Mouse (Mus musculus): ENCODE measurements at regions not wholly inside any gene's neighbourhood (a gene's known extent, or its start where the extent isn't known, plus 50 kb on each side); places are given as distances from the start of the nearest gene placed in this dataset.

- H3K4me1 ChIP-seq (ENCODE audit: control insufficient read depth, insufficient read depth, low read length), result no peaks in the 10 kb centered on the region
- no peak overlapping the region for H3K27ac ChIP-seq (ENCODE audit: insufficient read depth, low read depth, low read length)
Measured at GRCm38 (mm10) chr12:27496826-27497557, 154.6 kb upstream of the Sox11 start.

DNA sequence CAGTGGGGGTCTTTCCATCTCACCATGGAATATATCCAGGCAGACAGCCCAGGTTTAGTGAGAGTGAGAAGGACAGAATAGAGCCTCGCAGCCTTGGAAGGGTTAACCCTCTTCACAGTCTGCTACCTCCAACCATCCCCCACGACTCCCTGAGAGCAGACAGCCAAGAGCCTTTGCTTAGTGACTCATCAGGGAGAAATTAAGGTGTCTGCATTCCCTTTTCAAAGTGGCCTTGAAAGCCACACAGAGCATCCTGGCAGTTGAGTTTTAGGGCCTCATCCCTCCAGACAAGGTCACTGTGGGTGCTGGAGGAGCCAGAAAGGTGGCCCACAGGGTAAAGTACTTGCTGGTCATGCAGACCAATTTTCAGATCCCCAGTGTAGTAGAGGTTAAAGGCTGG lies 149.9 kb upstream of the Sox11 start:
- TF ChIP-seq POLR2A (IDR thresholded peaks at IDR 0.05; ENCODE audit: borderline replicate concordance, low read depth, low read length) (no peak), CTCF (IDR thresholded peaks at IDR 0.05; ENCODE audit: low read depth, low read length) (no peak)
- no peak overlapping the region for H3K4me3 ChIP-seq (ENCODE audit: insufficient read depth, low read length)
- no peaks in the 10 kb centered on the region for H3K4me1 ChIP-seq (ENCODE audit: control insufficient read depth, insufficient read depth, low read length)
- no peak overlapping the region for H3K27ac ChIP-seq (ENCODE audit: insufficient read depth, low read depth, low read length)

More at GRCm38 (mm10) chr12:27496826-27497557, 154.6 kb upstream of the Sox11 start:
- TF ChIP-seq POLR2A (IDR thresholded peaks at IDR 0.05; ENCODE audit: borderline replicate concordance, low read depth, low read length) (no peak), CTCF (IDR thresholded peaks at IDR 0.05; ENCODE audit: low read depth, low read length) (no peak)
- H3K4me3 ChIP-seq (ENCODE audit: insufficient read depth, low read length), result no peak overlapping the region

DNA sequence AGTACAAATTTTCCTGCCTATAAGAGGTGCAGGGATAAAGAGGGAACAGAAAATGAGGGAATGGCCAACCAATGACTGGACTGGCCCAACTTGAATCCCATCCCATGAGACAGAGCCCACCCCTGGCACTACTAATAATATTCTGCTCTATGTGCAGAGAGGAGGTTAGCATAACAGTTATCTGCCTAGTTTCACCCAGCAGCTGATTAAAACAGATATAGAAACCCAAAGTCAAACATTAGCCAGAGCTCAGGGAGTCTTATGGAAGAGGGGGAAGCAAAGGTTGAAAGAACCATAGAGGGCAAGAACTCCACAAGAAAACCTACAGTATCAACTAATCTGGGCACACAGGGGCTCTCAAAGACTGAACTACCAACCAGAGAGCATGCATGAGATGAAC lies 138.9 kb upstream of the Sox11 start:
- Histone ChIP-seq H3K4me1 (ENCODE audit: control insufficient read depth, insufficient read depth, low read length) (no peaks in the 10 kb centered on the region), H3K4me3 (ENCODE audit: insufficient read depth, low read length) (no peak overlapping the region), H3K27ac (ENCODE audit: insufficient read depth, low read depth, low read length) (no peak overlapping the region)
- TF ChIP-seq POLR2A (IDR thresholded peaks at IDR 0.05; ENCODE audit: borderline replicate concordance, low read depth, low read length) (no peak), CTCF (IDR thresholded peaks at IDR 0.05; ENCODE audit: low read depth, low read length) (no peak)

- TF ChIP-seq CTCF (IDR thresholded peaks at IDR 0.05; ENCODE audit: low read depth, low read length) (no peak), POLR2A (IDR thresholded peaks at IDR 0.05; ENCODE audit: borderline replicate concordance, low read depth, low read length) (no peak)
- Histone ChIP-seq H3K4me3 (ENCODE audit: insufficient read depth, low read length) (no peak overlapping the region), H3K27ac (ENCODE audit: insufficient read depth, low read depth, low read length) (no peak overlapping the region)
Measured at GRCm38 (mm10) chr12:27479601-27480001, 137.2 kb upstream of the Sox11 start.

DNA sequence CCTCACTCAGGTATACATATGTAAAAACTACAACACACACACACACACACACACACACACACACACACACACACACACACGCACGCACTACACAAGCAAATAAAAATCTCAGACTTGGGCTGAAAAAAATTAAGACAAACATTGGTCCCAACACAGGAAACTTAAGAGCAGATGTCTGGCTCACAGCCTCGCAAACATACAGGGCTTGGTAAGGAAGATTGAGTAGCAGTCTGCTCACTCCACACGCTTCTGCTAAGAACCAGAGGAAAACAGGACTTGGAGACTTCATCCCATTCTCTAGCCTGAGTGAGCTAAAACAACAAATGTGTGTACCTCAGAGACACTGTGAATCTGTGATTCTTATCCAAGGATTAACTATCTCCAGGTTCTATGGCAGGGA lies 132.3 kb upstream of the Sox11 start:
- Histone ChIP-seq H3K4me1 (ENCODE audit: control insufficient read depth, insufficient read depth, low read length) (no peaks in the 10 kb centered on the region), H3K27ac (ENCODE audit: insufficient read depth, low read depth, low read length) (no peak overlapping the region), H3K4me3 (ENCODE audit: insufficient read depth, low read length) (no peak overlapping the region)
- TF ChIP-seq CTCF (IDR thresholded peaks at IDR 0.05; ENCODE audit: low read depth, low read length) (no peak), POLR2A (IDR thresholded peaks at IDR 0.05; ENCODE audit: borderline replicate concordance, low read depth, low read length) (no peak)

More at GRCm38 (mm10) chr12:27479601-27480001, 137.2 kb upstream of the Sox11 start:
- H3K4me1 ChIP-seq (ENCODE audit: control insufficient read depth, insufficient read depth, low read length), result no peaks in the 10 kb centered on the region

- TF ChIP-seq POLR2A (IDR thresholded peaks at IDR 0.05; ENCODE audit: borderline replicate concordance, low read depth, low read length) (no peak), CTCF (IDR thresholded peaks at IDR 0.05; ENCODE audit: low read depth, low read length) (no peak)
- Histone ChIP-seq H3K4me1 (ENCODE audit: control insufficient read depth, insufficient read depth, low read length) (no peaks in the 10 kb centered on the region), H3K4me3 (ENCODE audit: insufficient read depth, low read length) (no peak overlapping the region), H3K27ac (ENCODE audit: insufficient read depth, low read depth, low read length) (no peak overlapping the region)
Measured at GRCm38 (mm10) chr12:27471557-27471956, 129.2 kb upstream of the Sox11 start.

DNA sequence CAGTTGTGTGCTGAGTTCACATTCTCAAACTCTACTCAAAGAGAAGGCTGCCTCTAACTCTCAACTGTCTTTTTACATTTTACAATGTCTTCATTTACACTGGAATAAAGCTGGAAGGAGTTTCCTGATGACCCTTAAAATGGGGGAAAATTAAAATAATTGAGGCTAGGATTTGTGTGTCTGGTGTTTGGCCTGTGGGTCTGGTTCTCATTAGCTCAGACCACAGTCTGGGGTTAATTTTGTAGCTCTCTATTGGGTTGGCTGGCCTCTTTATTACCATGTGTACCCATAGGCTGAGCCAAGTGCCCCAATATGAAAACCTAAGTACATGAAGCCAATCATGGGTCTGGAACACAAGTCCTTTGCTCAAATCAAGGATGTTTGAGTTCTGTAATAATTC lies 128.0 kb upstream of the Sox11 start:
- TF ChIP-seq CTCF (IDR thresholded peaks at IDR 0.05; ENCODE audit: low read depth, low read length), result no peak
- no peak for TF ChIP-seq POLR2A (IDR thresholded peaks at IDR 0.05; ENCODE audit: borderline replicate concordance, low read depth, low read length)
- no peaks in the 10 kb centered on the region for H3K4me1 ChIP-seq (ENCODE audit: control insufficient read depth, insufficient read depth, low read length)
- no peak overlapping the region for H3K27ac ChIP-seq (ENCODE audit: insufficient read depth, low read depth, low read length)
- no peak overlapping the region for H3K4me3 ChIP-seq (ENCODE audit: insufficient read depth, low read length)

GRCm38 (mm10) chr12:27468782-27469181 lies 126.4 kb upstream of the Sox11 start:
- H3K4me3 ChIP-seq (ENCODE audit: insufficient read depth, low read length), result no peak overlapping the region
- TF ChIP-seq CTCF (IDR thresholded peaks at IDR 0.05; ENCODE audit: low read depth, low read length), result no peak
- TF ChIP-seq POLR2A (IDR thresholded peaks at IDR 0.05; ENCODE audit: borderline replicate concordance, low read depth, low read length), result no peak
- H3K4me1 ChIP-seq (ENCODE audit: control insufficient read depth, insufficient read depth, low read length), result no peaks in the 10 kb centered on the region
- H3K27ac ChIP-seq (ENCODE audit: insufficient read depth, low read depth, low read length), result no peak overlapping the region

GRCm38 (mm10) chr12:27468141-27468540 lies 125.8 kb upstream of the Sox11 start:
- H3K4me1 ChIP-seq (ENCODE audit: control insufficient read depth, insufficient read depth, low read length), result no peaks in the 10 kb centered on the region

DNA sequence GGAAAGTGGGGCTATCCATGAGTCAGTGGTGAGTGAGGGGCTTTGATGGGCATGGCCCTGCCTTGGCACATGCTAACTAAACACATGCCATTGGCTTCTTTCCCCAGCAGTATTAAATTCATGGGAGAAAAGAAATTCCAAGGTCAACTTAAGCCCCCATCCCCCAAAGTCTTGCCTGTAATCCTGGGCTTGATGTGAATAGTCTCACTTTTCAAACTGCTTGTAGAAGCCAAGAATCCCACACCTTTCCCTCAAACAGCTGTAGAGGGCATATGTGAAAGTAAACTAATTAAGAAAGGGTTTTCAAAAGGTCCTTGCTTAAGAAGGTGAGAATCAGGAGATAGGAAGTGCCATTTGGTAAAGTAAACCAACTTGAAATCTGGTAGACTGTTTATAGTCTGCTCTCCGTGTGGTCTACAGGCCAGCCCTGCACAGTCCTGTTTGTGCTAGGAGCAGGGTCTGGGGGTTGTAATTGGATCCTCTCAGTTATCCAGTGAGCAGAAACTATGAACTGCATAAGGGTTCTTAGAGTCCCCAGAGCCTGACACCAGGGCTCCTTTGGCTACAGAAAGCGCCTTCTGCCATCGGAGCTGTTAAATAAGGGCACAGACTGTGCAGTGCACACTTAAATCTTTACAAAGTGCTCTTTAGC lies 123.3 kb upstream of the Sox11 start:
- no peak overlapping the region for H3K4me3 ChIP-seq (ENCODE audit: insufficient read depth, low read length)
- H3K4me1 ChIP-seq (ENCODE audit: control insufficient read depth, insufficient read depth, low read length), result no peaks in the 10 kb centered on the region
- TF ChIP-seq POLR2A (IDR thresholded peaks at IDR 0.05; ENCODE audit: borderline replicate concordance, low read depth, low read length) (no peak), CTCF (IDR thresholded peaks at IDR 0.05; ENCODE audit: low read depth, low read length) (no peak)
- no peak overlapping the region for H3K27ac ChIP-seq (ENCODE audit: insufficient read depth, low read depth, low read length)

More at GRCm38 (mm10) chr12:27468141-27468540, 125.8 kb upstream of the Sox11 start:
- no peak overlapping the region for H3K27ac ChIP-seq (ENCODE audit: insufficient read depth, low read depth, low read length)
- TF ChIP-seq CTCF (IDR thresholded peaks at IDR 0.05; ENCODE audit: low read depth, low read length), result no peak
- no peak for TF ChIP-seq POLR2A (IDR thresholded peaks at IDR 0.05; ENCODE audit: borderline replicate concordance, low read depth, low read length)
- no peak overlapping the region for H3K4me3 ChIP-seq (ENCODE audit: insufficient read depth, low read length)

All from bone marrow macrophage, adult 2 months (primary cell).